In genomic region chr2:165688896-165689295, GRCm38 (mm10) we compare ENCODE assay signal across 20 mouse cellular contexts.
"Had no signal": no experiment of that assay in that cellular context is flagged by ENCODE, and none has a peak within 500 bp of the region (broad histone marks: within the 10 kb centered on the region; RNA-seq: fewer than 3 reads in every experiment).

No protein-coding gene starts in this region.

- H3K4me2 ChIP-seq: lung, embryonic 14.5 days; midbrain, embryonic 12.5 days; neural tube, embryonic 13.5 days; neural tube, embryonic 15.5 days; stomach, embryonic 15.5 days had no signal

- DNase-seq: lung, adult 18-20 months; lung, embryonic 14.5 days; lung, postnatal 10 days; lung, postnatal 4 days; midbrain, embryonic 14.5 days; retina, postnatal 1 day; right cerebral cortex, adult 18-20 months; right cerebral cortex, postnatal 25 days; right cerebral cortex, postnatal 4 days; thymus, adult 18-20 months; thymus, postnatal 14 days; thymus, postnatal 36 days had no signal

- H3K9me3 ChIP-seq: midbrain, embryonic 10.5 days; midbrain, embryonic 12.5 days; neural tube, embryonic 13.5 days; neural tube, embryonic 15.5 days; stomach, embryonic 15.5 days had no signal

- H3K27ac ChIP-seq: midbrain, embryonic 10.5 days; midbrain, embryonic 12.5 days; neural tube, embryonic 13.5 days; neural tube, embryonic 15.5 days; stomach, embryonic 15.5 days; stomach, postnatal 0 days had no signal

- H3K9ac ChIP-seq: lung, embryonic 14.5 days; midbrain, embryonic 12.5 days; neural tube, embryonic 13.5 days; neural tube, embryonic 15.5 days; stomach, embryonic 15.5 days had no signal

- H3K27me3 ChIP-seq: neural tube, embryonic 13.5 days; neural tube, embryonic 15.5 days; stomach, embryonic 15.5 days had no signal

- H3K36me3 ChIP-seq: midbrain, embryonic 10.5 days; midbrain, embryonic 12.5 days; neural tube, embryonic 15.5 days; stomach, embryonic 15.5 days had no signal

- H3K4me3 ChIP-seq: midbrain, embryonic 10.5 days; midbrain, embryonic 12.5 days; myocyte; neural tube, embryonic 13.5 days; neural tube, embryonic 15.5 days; stomach, embryonic 15.5 days had no signal

- ATAC-seq: midbrain, embryonic 16.5 days had no signal

- H3K4me1 ChIP-seq: neural tube, embryonic 13.5 days; neural tube, embryonic 15.5 days; stomach, embryonic 15.5 days had no signal
